Mouse (Mus musculus) cerebellum, adult 11 months (tissue): Measurements from ENCODE around the gene Klk9.

Source experiments
- DNase-seq: peaks from one replicate; pipeline ENCODE4 v3.0.0; 2022

Gene Klk9

GRCm38 (mm10) chr7:43797333-43797769 is 5.7 kb downstream of the Klk9 start, which contains the start of gene Klk8:
TSS of gene Klk8 (plus strand) at chr7:43797577.
- no peak for DNase-seq

- no peak for DNase-seq
Measured at GRCm38 (mm10) chr7:43797844-43798462, 6.3 kb downstream of the Klk9 start.

- DNase-seq = no peak
Measured at GRCm38 (mm10) chr7:43799876-43800275, 8.2 kb downstream of the Klk9 start.

GRCm38 (mm10) chr7:43810994-43811393 is 19.3 kb downstream of the Klk9 start, which contains the start of gene Klk7:
TSS of gene Klk7 (plus strand) at chr7:43811294.
- DNase-seq = no peak

- DNase-seq = no peak
Measured at GRCm38 (mm10) chr7:43815211-43815610, 23.5 kb downstream of the Klk9 start.

GRCm38 (mm10) chr7:43816746-43817145 is 25.1 kb downstream of the Klk9 start:
- no peak for DNase-seq

GRCm38 (mm10) chr7:43821581-43821980 is 29.9 kb downstream of the Klk9 start:
- DNase-seq = no peak

- no peak for DNase-seq
Measured at GRCm38 (mm10) chr7:43824199-43824598, 32.5 kb downstream of the Klk9 start, which contains the start of gene Klk6. TSS of gene Klk6 (plus strand) at chr7:43824499.

GRCm38 (mm10) chr7:43826056-43826455 is 34.4 kb downstream of the Klk9 start:
- no peak for DNase-seq

- no peak for DNase-seq
Measured at GRCm38 (mm10) chr7:43827706-43828105, 36.0 kb downstream of the Klk9 start.

- DNase-seq = no peak
Measured at GRCm38 (mm10) chr7:43829006-43829405, 37.3 kb downstream of the Klk9 start.

GRCm38 (mm10) chr7:43841701-43842100 is 50.0 kb downstream of the Klk9 start, which contains the start of gene Klk5:
TSS of gene Klk5 (plus strand) at chr7:43841971.
- no peak for DNase-seq

GRCm38 (mm10) chr7:43843801-43844200 is 52.1 kb downstream of the Klk9 start:
- no peak for DNase-seq
